Mouse (Mus musculus) heart, embryonic 11.5 days (tissue): ENCODE measurements at regions not wholly inside any gene's neighbourhood (a gene's known extent, or its start where the extent isn't known, plus 50 kb on each side); places are given as distances from the start of the nearest gene placed in this dataset.

Experiments
- ATAC-seq: fragments of 200-750 bp; cut with Nextera tagmentation; replicated peaks from 2 replicates; pipeline ENCODE4 v1.8.0; 2017; ENCODE audit warnings: moderate library complexity; ENCODE audit not compliant: insufficient number of reproducible peaks, low FRiP score, low TSS enrichment
- H3K27ac ChIP-seq: fragments of 300-500 bp; sonication (generic); 2 replicates; pipeline ENCODE4 v1.5.1; 2014; ENCODE audit warnings: mild to moderate bottlenecking, low read depth, low read length
- H3K27me3 ChIP-seq: fragments of 300-500 bp; sonication (generic); 2 replicates; pipeline ENCODE4 v1.6.1; 2014; ENCODE audit warnings: mild to moderate bottlenecking, low read length, mixed read lengths; ENCODE audit not compliant: control insufficient read depth, insufficient read depth
- H3K36me3 ChIP-seq: fragments of 300-500 bp; sonication (generic); 2 replicates; pipeline ENCODE4 v1.6.1; 2014; ENCODE audit warnings: mild to moderate bottlenecking, low read length, moderate library complexity, mixed read lengths; ENCODE audit not compliant: control insufficient read depth, insufficient read depth
- H3K4me1 ChIP-seq: fragments of 300-500 bp; sonication (generic); 2 replicates; pipeline ENCODE4 v1.6.1; 2014; ENCODE audit warnings: low read length; ENCODE audit not compliant: control insufficient read depth, insufficient read depth
- H3K4me2 ChIP-seq: fragments of 300-500 bp; sonication (generic); 2 replicates; pipeline ENCODE4 v1.6.1; 2014; ENCODE audit warnings: mild to moderate bottlenecking, moderate library complexity
- H3K4me3 ChIP-seq: fragments of 300-500 bp; sonication (generic); 2 replicates; pipeline ENCODE4 v1.5.1; 2014; ENCODE audit warnings: low read depth, low read length
- H3K9ac ChIP-seq: fragments of 300-500 bp; sonication (generic); 2 replicates; pipeline ENCODE4 v1.6.1; 2014; ENCODE audit warnings: mild to moderate bottlenecking, low read depth, low read length, moderate library complexity
- H3K9me3 ChIP-seq: fragments of 300-500 bp; sonication (generic); replicated peaks from 2 replicates; pipeline ENCODE4 v1.6.1; 2016; ENCODE audit warnings: low read length; ENCODE audit not compliant: control insufficient read depth
- WGBS: fragments of 180-500 bp; shearing (Covaris S2); extraction: QIAGEN DNeasy Blood & Tissue Kit; methylation state at CpG from one replicate; pipeline ENCODE4 v1.1.7; 2014; ENCODE audit not compliant: insufficient replicate concordance; 5-methylcytosine and 5-hydroxymethylcytosine counted together

- H3K9me3 ChIP-seq = no peaks in the 10 kb centered on the region
- WGBS = 70% methylated on average over 8 of the region's 8 CpGs
- H3K4me3 ChIP-seq = no peak overlapping the region
- H3K27ac ChIP-seq = no peak overlapping the region
- H3K9ac ChIP-seq = no peak overlapping the region
- H3K4me1 ChIP-seq = peaks cover 3% of the 10 kb centered on the region; the same call in 1 of the 2 replicates
- no peaks in the 10 kb centered on the region for H3K36me3 ChIP-seq
- H3K27me3 ChIP-seq = no peaks in the 10 kb centered on the region
- H3K4me2 ChIP-seq = no peak overlapping the region
- no peak for ATAC-seq
Measured at GRCm38 (mm10) chr13:99071821-99072414, 87.6 kb upstream of the 1700024P04Rik start.

- no peak for ATAC-seq
- no peak overlapping the region for H3K9ac ChIP-seq
- no peaks in the 10 kb centered on the region for H3K36me3 ChIP-seq
- H3K27ac ChIP-seq = no peak overlapping the region
- no peak overlapping the region for H3K4me3 ChIP-seq
- H3K9me3 ChIP-seq = no peaks in the 10 kb centered on the region
- H3K4me2 ChIP-seq = no peak overlapping the region
- 9% methylated on average over 6 of the region's 6 CpGs for WGBS
- H3K4me1 ChIP-seq = peaks cover 3% of the 10 kb centered on the region; the same call in 1 of the 2 replicates
- H3K27me3 ChIP-seq = no peaks in the 10 kb centered on the region
Measured at GRCm38 (mm10) chr13:99071413-99071812, 87.0 kb upstream of the 1700024P04Rik start.

- ATAC-seq = no peak
- H3K4me3 ChIP-seq = no peak overlapping the region
- H3K27me3 ChIP-seq = no peaks in the 10 kb centered on the region
- no peak overlapping the region for H3K9ac ChIP-seq
- no peak overlapping the region for H3K4me2 ChIP-seq
- WGBS = 86% methylated on average over 10 of the region's 10 CpGs
- H3K27ac ChIP-seq = no peak overlapping the region
- no peaks in the 10 kb centered on the region for H3K9me3 ChIP-seq
- no peaks in the 10 kb centered on the region for H3K36me3 ChIP-seq
- H3K4me1 ChIP-seq = peaks cover 3% of the 10 kb centered on the region; the same call in 1 of the 2 replicates
Measured at GRCm38 (mm10) chr13:99069767-99070166, 85.4 kb upstream of the 1700024P04Rik start.

- H3K9ac ChIP-seq = no peak overlapping the region
- H3K4me3 ChIP-seq = no peak overlapping the region
Measured at GRCm38 (mm10) chr13:99067504-99067903, 83.1 kb upstream of the 1700024P04Rik start.

GRCm38 (mm10) chr13:99063431-99063830 lies 79.1 kb upstream of the 1700024P04Rik start:
- Histone ChIP-seq H3K36me3 (no peaks in the 10 kb centered on the region), H3K4me3 (no peak overlapping the region), H3K27ac (no peak overlapping the region), H3K4me2 (no peak overlapping the region), H3K9ac (no peak overlapping the region), H3K9me3 (no peaks in the 10 kb centered on the region), H3K4me1 (no peaks in the 10 kb centered on the region), H3K27me3 (no peaks in the 10 kb centered on the region)
- ATAC-seq = no peak
- WGBS = 72% methylated on average over 4 of the region's 4 CpGs

More at GRCm38 (mm10) chr13:99067504-99067903, 83.1 kb upstream of the 1700024P04Rik start:
- 79% methylated on average over 1 of the region's 1 CpGs for WGBS
- peaks cover 3% of the 10 kb centered on the region; the same call in 1 of the 2 replicates for H3K4me1 ChIP-seq
- H3K4me2 ChIP-seq = no peak overlapping the region
- no peak for ATAC-seq
- H3K9me3 ChIP-seq = no peaks in the 10 kb centered on the region
- H3K27me3 ChIP-seq = no peaks in the 10 kb centered on the region
- no peaks in the 10 kb centered on the region for H3K36me3 ChIP-seq
- H3K27ac ChIP-seq = no peak overlapping the region

GRCm38 (mm10) chr13:99062936-99063335 lies 78.6 kb upstream of the 1700024P04Rik start:
- 75% methylated on average over 3 of the region's 3 CpGs for WGBS
- Histone ChIP-seq H3K27me3 (no peaks in the 10 kb centered on the region), H3K27ac (no peak overlapping the region), H3K9ac (no peak overlapping the region), H3K4me1 (no peaks in the 10 kb centered on the region), H3K4me3 (no peak overlapping the region), H3K36me3 (no peaks in the 10 kb centered on the region), H3K9me3 (no peaks in the 10 kb centered on the region), H3K4me2 (no peak overlapping the region)
- ATAC-seq = no peak

- Histone ChIP-seq H3K27ac (no peak overlapping the region), H3K4me2 (no peak overlapping the region), H3K4me1 (peaks cover 11% of the 10 kb centered on the region), H3K36me3 (no peaks in the 10 kb centered on the region), H3K4me3 (no peak overlapping the region), H3K27me3 (no peaks in the 10 kb centered on the region), H3K9me3 (no peaks in the 10 kb centered on the region), H3K9ac (no peak overlapping the region)
- 77% methylated on average over 13 of the region's 13 CpGs for WGBS
- ATAC-seq = no peak
Measured at GRCm38 (mm10) chr13:99058131-99058970, 74.0 kb upstream of the 1700024P04Rik start.

GRCm38 (mm10) chr13:99057696-99058095 lies 73.3 kb upstream of the 1700024P04Rik start:
- H3K4me2 ChIP-seq = no peak overlapping the region
- H3K4me3 ChIP-seq = no peak overlapping the region
- peaks cover 11% of the 10 kb centered on the region for H3K4me1 ChIP-seq
- no peaks in the 10 kb centered on the region for H3K36me3 ChIP-seq
- no peak overlapping the region for H3K27ac ChIP-seq
- no peak for ATAC-seq
- no peak overlapping the region for H3K9ac ChIP-seq
- WGBS = 70% methylated on average over 6 of the region's 6 CpGs
- H3K27me3 ChIP-seq = no peaks in the 10 kb centered on the region
- H3K9me3 ChIP-seq = no peaks in the 10 kb centered on the region

- ATAC-seq = no peak
- H3K9ac ChIP-seq = no peak overlapping the region
- H3K27me3 ChIP-seq = no peaks in the 10 kb centered on the region
- H3K36me3 ChIP-seq = no peaks in the 10 kb centered on the region
- WGBS = 72% methylated on average over 3 of the region's 3 CpGs
- H3K9me3 ChIP-seq = no peaks in the 10 kb centered on the region
- no peak overlapping the region for H3K4me2 ChIP-seq
- H3K4me3 ChIP-seq = no peak overlapping the region
- peaks cover 11% of the 10 kb centered on the region for H3K4me1 ChIP-seq
- H3K27ac ChIP-seq = no peak overlapping the region
Measured at GRCm38 (mm10) chr13:99057293-99057588, 72.9 kb upstream of the 1700024P04Rik start.
